Mouse (Mus musculus) adipose tissue, adult 10 weeks (tissue): ENCODE measurements around the gene Apoa5. TPM values are rescaled to one million over a fixed set of nuclear protein-coding genes. Genes with fewer than 3 reads are reported as not detected.

Experiments
- polyA plus RNA-seq: library from polyadenylated mRNA; stranded (reverse); fragments of 350-450 nt; fragmentation: Illumina TruSeq; extraction: RNeasy Lipid Tissue Mini Kit (QIAGEN cat#74804); gene quantifications from one replicate; pipeline ENCODE4 v1.2.3, GENCODE M21; 2014; ENCODE audit warnings: low read depth, low replicate concordance

The Apoa5 gene
- not detected for polyA plus RNA-seq

DNA sequence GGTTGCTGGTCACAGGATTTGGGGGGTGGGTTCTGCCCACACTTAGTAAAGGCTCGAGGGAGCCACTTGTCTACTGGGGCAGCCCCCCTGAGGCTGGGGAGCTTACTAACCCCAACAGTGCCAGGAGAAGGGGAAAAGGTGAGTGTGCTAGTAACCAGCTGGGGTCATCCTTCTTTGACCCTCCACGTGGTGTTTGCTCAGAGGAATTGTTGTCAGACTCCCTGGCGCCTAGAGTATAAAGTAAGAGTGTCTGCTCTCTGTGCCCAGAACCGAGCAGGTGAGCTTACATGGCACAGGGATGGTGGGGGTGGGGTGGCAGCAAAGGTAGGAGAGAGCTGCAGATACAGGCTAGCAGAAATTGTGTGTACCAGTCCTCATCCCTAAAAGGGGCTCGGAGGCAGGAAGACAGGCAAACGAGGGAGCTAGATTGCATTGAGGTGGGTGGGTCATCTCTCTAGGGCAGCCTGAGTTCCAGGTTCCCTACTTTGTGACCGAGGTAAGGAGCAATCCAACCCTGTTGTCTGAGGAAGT, at the start of gene Apoa5:
Apoa5 (plus strand) TSS at position 291 of the 531 bp plus-strand sequence.

DNA sequence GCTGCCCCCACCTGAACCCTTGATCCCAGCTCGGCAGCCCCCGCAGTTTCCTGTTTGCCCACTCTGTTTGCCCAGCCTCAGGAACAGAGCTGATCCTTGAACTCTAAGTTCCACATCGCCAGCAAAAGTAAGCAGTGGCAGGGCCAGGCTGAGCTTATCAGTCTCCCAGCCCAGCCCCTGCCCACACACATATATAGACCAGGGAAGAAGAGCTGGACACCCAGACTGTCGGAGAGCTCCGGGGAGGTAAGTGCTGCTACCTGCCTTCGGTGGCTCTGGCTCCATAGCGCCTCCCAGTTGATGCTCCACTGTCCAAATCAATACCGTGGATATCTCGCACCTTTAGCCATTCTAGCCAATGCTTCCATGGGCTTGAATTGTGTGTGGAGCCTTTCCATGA, 39.9 kb upstream of the Apoa5 start, which contains the start of gene Apoa1:
Apoa1 (plus strand) TSS at position 90 of the 400 bp plus-strand sequence.

DNA sequence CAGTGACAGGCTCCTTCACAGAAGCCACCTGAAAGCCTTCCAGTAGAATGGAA, 33.0 kb upstream of the Apoa5 start, which contains the start of gene Apoc3:
Apoc3 (minus strand) TSS at position 41 of the 53 bp plus-strand sequence.

DNA sequence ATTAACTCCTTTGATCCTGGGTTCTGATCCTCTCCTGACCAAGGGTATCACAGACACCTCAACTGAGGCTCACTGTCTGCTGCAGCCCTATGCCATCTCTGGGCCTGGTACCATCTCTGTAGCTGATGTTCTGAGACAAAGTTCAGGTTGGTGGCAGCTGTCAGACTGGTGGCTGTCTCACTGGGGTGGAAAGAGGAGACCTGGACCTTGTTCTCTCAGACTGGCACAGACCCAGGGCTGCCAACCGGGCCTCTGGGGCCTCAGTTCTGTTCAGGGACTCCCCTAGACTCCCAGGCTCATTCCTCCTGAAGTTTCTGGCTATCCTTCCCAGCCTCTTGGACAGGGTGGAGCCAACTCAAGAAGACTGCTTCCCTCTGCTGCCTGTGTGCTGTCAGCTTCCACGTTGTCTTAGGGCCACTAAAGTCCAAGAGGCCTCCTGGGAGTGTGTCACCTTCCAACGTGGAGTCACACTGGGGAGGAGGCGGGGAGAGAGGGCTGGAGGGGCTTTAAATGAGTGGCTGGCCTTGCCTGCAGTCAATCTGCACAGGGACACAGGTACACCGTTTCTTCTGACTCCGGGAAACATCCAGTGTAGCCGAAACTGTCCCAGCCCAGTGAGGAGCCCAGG, 27.8 kb upstream of the Apoa5 start, which contains the start of gene Apoa4:
Apoa4 (plus strand) TSS at position 171 of the 628 bp plus-strand sequence.

DNA sequence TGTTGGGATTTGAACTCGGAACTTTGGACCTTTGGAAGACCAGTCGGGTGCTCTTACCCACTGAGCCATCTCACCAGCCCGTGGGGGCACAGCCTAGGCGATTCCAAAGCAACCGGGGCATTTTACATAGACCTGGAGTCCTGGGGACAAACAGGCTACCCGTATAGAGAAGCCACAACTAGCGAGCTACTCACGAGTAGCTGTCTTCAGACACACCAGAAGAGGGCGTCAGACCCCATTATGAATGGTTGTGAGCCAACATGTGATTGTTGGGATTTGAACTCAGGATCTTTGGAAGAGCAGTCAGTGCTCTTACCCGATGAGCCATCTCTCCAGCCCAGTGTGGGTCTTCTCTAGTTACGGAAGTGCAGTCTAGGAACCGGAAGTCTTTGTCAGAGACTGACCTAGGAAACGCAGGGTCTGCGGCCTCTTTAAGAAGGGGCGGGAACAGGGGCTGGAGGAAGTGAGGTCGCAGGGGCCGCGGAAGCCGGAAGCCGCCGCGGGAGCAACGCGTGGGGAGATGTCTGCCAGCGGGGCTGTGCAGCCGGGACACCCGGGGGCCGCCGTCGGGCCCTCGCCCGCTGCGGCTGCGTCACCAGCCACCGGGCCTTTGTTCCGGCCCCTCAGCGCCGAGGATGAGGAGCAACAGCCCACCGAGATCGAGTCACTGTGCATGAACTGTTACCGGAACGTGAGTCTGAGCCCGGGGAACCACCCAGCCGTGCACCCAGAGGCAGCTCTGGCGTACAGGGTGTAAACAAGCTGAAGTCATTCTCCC, 4.4 kb downstream of the Apoa5 start, which contains the start of gene Zpr1:
Zpr1 (plus strand) TSS at position 388 of the 778 bp plus-strand sequence.

DNA sequence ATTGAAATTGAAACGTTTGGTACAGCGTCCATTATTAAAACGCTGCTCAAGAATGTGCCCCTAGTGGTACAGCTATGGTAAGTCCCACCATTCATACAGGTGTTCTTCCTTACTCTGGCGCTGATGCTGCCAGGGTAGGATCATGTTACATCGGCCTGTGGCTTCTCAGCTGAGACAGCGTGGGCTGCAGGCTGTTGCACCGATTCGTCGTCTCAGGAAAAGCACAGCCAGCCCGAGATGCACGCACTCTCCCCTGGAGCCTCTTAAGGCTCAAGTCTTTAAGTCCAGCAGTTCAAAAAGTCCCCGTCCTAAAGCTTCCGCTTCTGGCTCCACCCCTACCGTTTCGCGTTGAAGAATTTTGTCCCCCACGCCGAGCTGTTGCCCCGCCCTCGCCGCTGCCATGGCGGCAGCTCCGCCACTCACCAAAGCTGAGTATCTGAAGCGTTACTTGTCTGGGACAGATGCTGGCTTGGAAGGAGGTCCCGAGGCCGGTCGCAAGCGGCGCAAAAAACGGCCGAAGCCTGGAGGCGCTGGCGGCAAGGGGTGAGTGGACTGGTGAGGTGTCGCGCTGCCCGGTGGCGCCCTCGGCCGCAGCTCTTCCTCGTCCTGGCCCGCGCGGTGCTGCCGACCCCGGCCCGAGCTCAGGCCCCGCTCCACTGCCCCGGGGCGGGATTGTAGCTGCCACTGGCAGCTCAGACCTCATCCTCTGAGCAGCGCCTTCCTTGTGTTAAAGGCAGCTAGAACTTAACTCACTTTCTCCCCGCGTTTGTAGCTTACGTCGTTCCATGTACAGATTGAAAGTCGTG, 14.4 kb downstream of the Apoa5 start, which contains the start of gene Bud13:
Bud13 (plus strand) TSS at position 378 of the 806 bp plus-strand sequence.

DNA sequence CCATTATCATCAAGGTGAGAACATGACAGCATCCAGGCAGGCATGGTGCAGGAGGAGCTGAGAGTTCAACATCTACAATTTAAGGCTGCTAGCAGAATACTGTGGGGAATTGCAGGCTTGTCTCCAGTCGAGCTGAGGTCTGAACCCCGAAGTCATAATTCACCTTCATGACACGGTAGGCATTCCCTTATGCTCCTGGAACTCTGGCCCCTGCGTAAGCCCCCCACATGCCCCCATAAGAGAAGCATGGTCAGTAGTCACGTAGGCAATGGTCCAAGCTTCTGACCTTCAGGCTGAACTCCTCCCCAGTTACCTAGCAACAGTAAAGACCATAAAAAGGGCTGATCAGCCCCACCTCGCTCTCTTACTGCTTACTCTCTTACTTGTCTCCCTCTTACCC, 51.5 kb downstream of the Apoa5 start, which contains the start of gene 4931429L15Rik:
4931429L15Rik (minus strand) TSS at position 101 of the 400 bp plus-strand sequence.

Other genes with a start within 250 kb of the Apoa5 start
- gene Apoa1, start 40.1 kb upstream of the Apoa5 start, polyA plus RNA-seq: 1.2 TPM
- 5.3 TPM for gene Apoc3, start 33.0 kb upstream of the Apoa5 start, polyA plus RNA-seq
- not detected for gene Apoa4, start 27.9 kb upstream of the Apoa5 start, polyA plus RNA-seq
- gene Zpr1, start 4.4 kb downstream of the Apoa5 start, polyA plus RNA-seq: 26.5 TPM
- gene Bud13, start 14.4 kb downstream of the Apoa5 start, polyA plus RNA-seq: 6.9 TPM
- gene 4931429L15Rik, start 51.4 kb downstream of the Apoa5 start, polyA plus RNA-seq: 2.1 TPM